Mouse (Mus musculus): Measurements from ENCODE around the gene Grid2. TPM values are rescaled to one million over a fixed set of nuclear protein-coding genes. Genes with fewer than 3 reads are reported as not detected.

Gene Grid2
- polyA plus RNA-seq, 1 experiment from 2014 or later: 1.3 TPM

- H3K9me3 ChIP-seq: no peaks in the 10 kb centered on the region
- H3K36me3 ChIP-seq: no peaks in the 10 kb centered on the region
- no peak overlapping the region for H3K9ac ChIP-seq (replicated peaks)
- H3K4me3 ChIP-seq (replicated peaks): no peak overlapping the region
- no peak for ATAC-seq (ENCODE audit: insufficient number of reproducible peaks, insufficient read depth, low FRiP score, low TSS enrichment, low read depth)
- H3K4me1 ChIP-seq (replicated peaks): no peaks in the 10 kb centered on the region
- WGBS: 91% methylated on average over 7 of the region's 7 CpGs
- H3K4me2 ChIP-seq: no peak overlapping the region
- H3K27me3 ChIP-seq: no peaks in the 10 kb centered on the region
- no peak overlapping the region for H3K27ac ChIP-seq
These were observed 808.2 kb downstream of the Grid2 start for GRCm38 (mm10) chr6:64063858-64064257.

DNA sequence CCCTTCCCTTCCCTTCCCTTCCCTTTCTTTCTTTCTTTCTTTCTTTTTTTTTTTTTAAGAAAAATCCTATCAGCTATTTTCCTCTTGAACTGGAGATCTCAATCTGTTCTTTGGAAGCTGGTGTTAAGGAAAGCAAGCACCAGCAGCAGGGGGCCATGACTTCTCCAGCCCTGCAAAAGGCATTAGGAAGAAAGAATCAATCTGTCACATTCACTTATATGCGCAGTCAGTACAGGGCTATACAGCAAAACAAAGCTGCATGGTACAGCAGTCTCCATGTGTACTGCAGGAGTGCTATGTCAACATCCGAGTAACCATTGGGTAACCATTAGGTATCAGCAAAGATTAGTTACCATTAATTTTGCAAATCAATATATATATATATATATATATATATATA is 809.0 kb downstream of the Grid2 start:
- Histone ChIP-seq H3K4me3 (replicated peaks) (no peak overlapping the region), H3K4me2 (no peak overlapping the region), H3K9ac (replicated peaks) (no peak overlapping the region), H3K9me3 (no peaks in the 10 kb centered on the region), H3K27me3 (no peaks in the 10 kb centered on the region), H3K36me3 (no peaks in the 10 kb centered on the region), H3K4me1 (replicated peaks) (no peaks in the 10 kb centered on the region), H3K27ac (no peak overlapping the region)
- WGBS: 76% methylated on average over 2 of the region's 2 CpGs
- ATAC-seq (ENCODE audit: insufficient number of reproducible peaks, insufficient read depth, low FRiP score, low TSS enrichment, low read depth): no peak

GRCm38 (mm10) chr6:64073406-64073805 is 817.7 kb downstream of the Grid2 start:
- H3K27ac ChIP-seq: no peak overlapping the region
- H3K4me2 ChIP-seq: no peak overlapping the region
- H3K9me3 ChIP-seq: no peaks in the 10 kb centered on the region
- no peaks in the 10 kb centered on the region for H3K27me3 ChIP-seq
- WGBS: 69% methylated on average over 2 of the region's 2 CpGs
- no peaks in the 10 kb centered on the region for H3K4me1 ChIP-seq (replicated peaks)
- H3K36me3 ChIP-seq: no peaks in the 10 kb centered on the region
- no peak for ATAC-seq (ENCODE audit: insufficient number of reproducible peaks, insufficient read depth, low FRiP score, low TSS enrichment, low read depth)
- H3K9ac ChIP-seq (replicated peaks): no peak overlapping the region
- no peak overlapping the region for H3K4me3 ChIP-seq (replicated peaks)

GRCm38 (mm10) chr6:64077911-64078310 is 822.2 kb downstream of the Grid2 start:
- 80% methylated on average over 1 of the region's 1 CpGs for WGBS

GRCm38 (mm10) chr6:64098662-64099061 is 843.0 kb downstream of the Grid2 start:
- Histone ChIP-seq H3K27me3 (no peaks in the 10 kb centered on the region), H3K36me3 (no peaks in the 10 kb centered on the region), H3K9ac (replicated peaks) (no peak overlapping the region), H3K9me3 (no peaks in the 10 kb centered on the region), H3K4me3 (replicated peaks) (no peak overlapping the region), H3K4me1 (replicated peaks) (no peaks in the 10 kb centered on the region), H3K27ac (no peak overlapping the region), H3K4me2 (no peak overlapping the region)
- 82% methylated on average over 10 of the region's 10 CpGs for WGBS
- no peak for ATAC-seq (ENCODE audit: insufficient number of reproducible peaks, insufficient read depth, low FRiP score, low TSS enrichment, low read depth)

More at GRCm38 (mm10) chr6:64077911-64078310, 822.2 kb downstream of the Grid2 start:
- H3K4me2 ChIP-seq: no peak overlapping the region
- no peak for ATAC-seq (ENCODE audit: insufficient number of reproducible peaks, insufficient read depth, low FRiP score, low TSS enrichment, low read depth)
- H3K9me3 ChIP-seq: no peaks in the 10 kb centered on the region
- no peaks in the 10 kb centered on the region for H3K4me1 ChIP-seq (replicated peaks)
- H3K27me3 ChIP-seq: no peaks in the 10 kb centered on the region
- H3K36me3 ChIP-seq: no peaks in the 10 kb centered on the region
- no peak overlapping the region for H3K4me3 ChIP-seq (replicated peaks)
- H3K9ac ChIP-seq (replicated peaks): no peak overlapping the region
- H3K27ac ChIP-seq: no peak overlapping the region

GRCm38 (mm10) chr6:64114594-64114993 is 858.9 kb downstream of the Grid2 start:
- no peak overlapping the region for H3K4me2 ChIP-seq
- no peaks in the 10 kb centered on the region for H3K36me3 ChIP-seq
- no peak overlapping the region for H3K4me3 ChIP-seq (replicated peaks)
- ATAC-seq (ENCODE audit: insufficient number of reproducible peaks, insufficient read depth, low FRiP score, low TSS enrichment, low read depth): no peak
- H3K4me1 ChIP-seq (replicated peaks): 0 out of 2 replicates have a peak, but pooled peaks cover 2% of the 10 kb centered on the region
- H3K9me3 ChIP-seq: no peaks in the 10 kb centered on the region
- H3K27ac ChIP-seq: no peak overlapping the region
- 80% methylated on average over 2 of the region's 2 CpGs for WGBS
- no peak overlapping the region for H3K9ac ChIP-seq (replicated peaks)
- H3K27me3 ChIP-seq: no peaks in the 10 kb centered on the region

- no peak for ATAC-seq (ENCODE audit: insufficient number of reproducible peaks, insufficient read depth, low FRiP score, low TSS enrichment, low read depth)
- Histone ChIP-seq H3K9me3 (no peaks in the 10 kb centered on the region), H3K27me3 (no peaks in the 10 kb centered on the region), H3K4me2 (no peak overlapping the region), H3K27ac (no peak overlapping the region), H3K4me1 (replicated peaks) (no peaks in the 10 kb centered on the region), H3K4me3 (replicated peaks) (no peak overlapping the region), H3K36me3 (no peaks in the 10 kb centered on the region), H3K9ac (replicated peaks) (no peak overlapping the region)
- WGBS: 76% methylated on average over 9 of the region's 9 CpGs
These were observed 880.6 kb downstream of the Grid2 start for GRCm38 (mm10) chr6:64136275-64136674.

DNA sequence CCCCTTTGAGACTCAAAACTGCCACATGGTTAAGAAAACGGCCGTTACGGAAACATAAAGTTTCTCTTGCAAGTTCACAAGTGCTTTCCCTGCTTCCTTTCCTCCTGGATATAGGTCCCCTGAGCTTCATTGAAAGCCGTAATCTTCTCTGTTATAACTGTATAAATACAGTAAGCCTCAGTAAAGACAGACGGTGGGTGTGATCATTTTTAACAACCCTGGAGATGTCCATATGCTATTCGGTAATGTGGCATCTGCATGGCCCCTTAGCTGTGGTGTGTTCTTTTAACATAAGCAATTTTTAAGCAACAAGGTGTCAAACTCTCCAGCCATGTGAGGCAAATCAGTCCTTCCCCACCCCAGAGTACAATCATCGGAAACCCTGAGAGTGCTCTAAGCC is 892.9 kb downstream of the Grid2 start:
- Histone ChIP-seq H3K4me1 (replicated peaks) (peaks cover 5% of the 10 kb centered on the region; the same call in 1 of the 2 replicates), H3K9me3 (no peaks in the 10 kb centered on the region), H3K4me2 (no peak overlapping the region), H3K4me3 (replicated peaks) (no peak overlapping the region), H3K9ac (replicated peaks) (no peak overlapping the region), H3K27ac (no peak overlapping the region), H3K36me3 (no peaks in the 10 kb centered on the region), H3K27me3 (no peaks in the 10 kb centered on the region)
- no peak for ATAC-seq (ENCODE audit: insufficient number of reproducible peaks, insufficient read depth, low FRiP score, low TSS enrichment, low read depth)
- 53% methylated on average over 7 of the region's 7 CpGs for WGBS

DNA sequence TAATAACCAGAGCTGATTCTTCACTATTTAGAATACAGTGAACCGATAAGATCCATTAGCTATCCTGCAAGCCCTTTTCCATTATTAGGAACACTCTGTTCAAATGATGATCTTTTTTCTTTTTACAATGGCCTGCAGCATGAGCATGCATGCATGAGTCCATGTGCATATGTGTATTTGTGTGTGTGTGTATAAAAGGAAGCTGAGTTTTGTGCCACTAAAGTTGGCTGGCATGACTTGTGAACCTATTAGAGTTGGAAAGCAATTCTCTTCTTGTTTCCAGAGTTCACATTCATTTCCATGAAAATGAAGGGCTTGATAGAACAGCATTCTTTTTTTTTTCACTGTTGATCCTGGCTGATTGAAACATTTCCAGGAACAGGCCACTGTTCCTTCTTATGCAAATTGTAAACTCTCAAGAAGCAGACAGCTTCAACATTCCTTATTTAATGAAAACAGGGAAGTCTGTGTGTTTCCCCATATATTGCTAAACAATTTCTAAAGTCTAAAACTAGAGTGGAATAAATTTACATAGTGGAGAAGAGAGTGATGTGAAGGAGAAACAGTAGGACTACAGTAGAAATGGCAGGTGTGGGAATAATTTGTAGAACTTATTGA is 919.4 kb downstream of the Grid2 start:
- ATAC-seq (ENCODE audit: insufficient number of reproducible peaks, insufficient read depth, low FRiP score, low TSS enrichment, low read depth): no peak
- Histone ChIP-seq H3K9me3 (no peaks in the 10 kb centered on the region), H3K4me3 (replicated peaks) (no peak overlapping the region), H3K9ac (replicated peaks) (no peak overlapping the region), H3K4me2 (no peak overlapping the region), H3K27me3 (no peaks in the 10 kb centered on the region), H3K36me3 (no peaks in the 10 kb centered on the region), H3K4me1 (replicated peaks) (no peaks in the 10 kb centered on the region), H3K27ac (no peak overlapping the region)
- 93% methylated on average over 1 of the region's 1 CpGs for WGBS

- H3K4me3 ChIP-seq (replicated peaks): no peak overlapping the region
- H3K9me3 ChIP-seq: no peaks in the 10 kb centered on the region
- ATAC-seq (ENCODE audit: insufficient number of reproducible peaks, insufficient read depth, low FRiP score, low TSS enrichment, low read depth): no peak
- WGBS: 75% methylated on average over 1 of the region's 1 CpGs
- no peak overlapping the region for H3K9ac ChIP-seq (replicated peaks)
- no peaks in the 10 kb centered on the region for H3K36me3 ChIP-seq
- no peaks in the 10 kb centered on the region for H3K27me3 ChIP-seq
- H3K4me2 ChIP-seq: no peak overlapping the region
- H3K4me1 ChIP-seq (replicated peaks): no peaks in the 10 kb centered on the region
- no peak overlapping the region for H3K27ac ChIP-seq
These were observed 938.0 kb downstream of the Grid2 start for GRCm38 (mm10) chr6:64193646-64194045.

- ATAC-seq (ENCODE audit: insufficient number of reproducible peaks, insufficient read depth, low FRiP score, low TSS enrichment, low read depth): no peak
- Histone ChIP-seq H3K27ac (no peak overlapping the region), H3K4me1 (replicated peaks) (no peaks in the 10 kb centered on the region; the same call in 1 of the 2 replicates), H3K9ac (replicated peaks) (no peak overlapping the region), H3K36me3 (no peaks in the 10 kb centered on the region), H3K4me2 (no peak overlapping the region), H3K27me3 (no peaks in the 10 kb centered on the region), H3K9me3 (no peaks in the 10 kb centered on the region), H3K4me3 (replicated peaks) (no peak overlapping the region)
- 24% methylated on average over 8 of the region's 8 CpGs for WGBS
These were observed 946.9 kb downstream of the Grid2 start for GRCm38 (mm10) chr6:64202396-64203122.

GRCm38 (mm10) chr6:64236351-64236750 is 980.7 kb downstream of the Grid2 start:
- Histone ChIP-seq H3K9me3 (no peaks in the 10 kb centered on the region), H3K27ac (no peak overlapping the region), H3K4me3 (replicated peaks) (no peak overlapping the region), H3K4me2 (no peak overlapping the region), H3K27me3 (no peaks in the 10 kb centered on the region), H3K4me1 (replicated peaks) (no peaks in the 10 kb centered on the region), H3K9ac (replicated peaks) (no peak overlapping the region), H3K36me3 (no peaks in the 10 kb centered on the region)
- ATAC-seq (ENCODE audit: insufficient number of reproducible peaks, insufficient read depth, low FRiP score, low TSS enrichment, low read depth): no peak
- WGBS: 73% methylated on average over 3 of the region's 3 CpGs
